Comparison of ENCODE assay signal across 23 mouse cellular contexts in the genomic region with DNA sequence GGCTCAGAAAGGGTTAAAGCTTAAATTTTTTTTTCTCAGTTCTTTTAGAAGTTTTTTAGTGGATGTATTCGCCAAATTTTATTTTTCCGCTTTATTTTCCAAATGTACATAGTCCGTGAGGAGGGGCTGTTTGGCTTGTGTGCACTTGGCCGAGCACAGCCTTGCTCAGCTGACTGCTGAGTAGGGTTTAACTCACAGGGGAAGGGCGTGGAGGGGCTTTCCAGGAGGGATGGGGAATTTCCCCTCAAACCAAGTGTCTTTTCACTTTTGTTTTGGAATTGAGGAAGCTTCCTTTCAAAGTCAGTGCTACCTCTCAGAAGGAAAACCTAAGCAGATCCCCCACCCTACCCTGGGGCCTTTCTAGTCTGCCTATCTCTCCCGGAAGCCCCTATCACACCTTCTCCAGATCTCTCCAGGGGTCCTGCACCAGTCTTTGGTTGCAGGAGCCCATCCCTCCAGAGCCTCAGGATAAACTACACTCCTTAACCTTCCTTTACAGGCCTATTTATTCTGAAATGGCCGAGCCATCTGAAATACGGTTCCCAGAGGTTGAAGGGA. TPM values are rescaled to one million over a fixed set of nuclear protein-coding genes. Genes with fewer than 3 reads are reported as not detected.
DNase-seq lines count a peak whose midpoint lies in the region; ATAC-seq and TF ChIP-seq lines count a peak whose summit lies in the region.
"Had no signal": no experiment of that assay in that cellular context is flagged by ENCODE, and none has a peak within 500 bp of the region (broad histone marks: within the 10 kb centered on the region; RNA-seq: fewer than 3 reads in every experiment).

No protein-coding gene starts in this region.

- H3K4me1 ChIP-seq in ES-E14 (ENCODE audit: control insufficient read depth in 2 of 2, insufficient read depth in 2 of 2, low read length in 2 of 2, poor library complexity in 1 of 2), result peaks cover 3 to 17% of the 10 kb centered on the region in 2 experiments; a peak in 3 of 4 replicates
- peaks cover 11% of the 10 kb centered on the region; the same call in 1 of the 2 replicates for H3K4me1 ChIP-seq in embryonic facial prominence, embryonic 14.5 days (ENCODE audit: control insufficient read depth, insufficient read depth, low read length)
- H3K4me1 ChIP-seq in kidney, embryonic 16.5 days (ENCODE audit: insufficient read depth, low read length), result no peaks in the 10 kb centered on the region
- peaks cover 3% of the 10 kb centered on the region; the same call in 1 of the 2 replicates for H3K4me1 ChIP-seq in cerebellum, adult 2 months (ENCODE audit: control insufficient read depth, insufficient read depth, low read length)
- H3K4me1 ChIP-seq: heart, embryonic 12.5 days; liver, embryonic 13.5 days; midbrain, embryonic 12.5 days had no signal

- H3K9ac ChIP-seq in ES-E14 (ENCODE audit: insufficient read depth, low read depth, low read length, poor library complexity, severe bottlenecking), result no peak overlapping the region
- H3K9ac ChIP-seq in embryonic facial prominence, embryonic 14.5 days (ENCODE audit: low read depth, low read length), result no peak overlapping the region
- H3K9ac ChIP-seq in kidney, embryonic 16.5 days (replicated peaks; ENCODE audit: low read length), result no peak overlapping the region
- H3K9ac ChIP-seq: forebrain, postnatal 0 days; heart, embryonic 12.5 days; hindbrain, embryonic 12.5 days; liver, embryonic 13.5 days; lung, embryonic 14.5 days; midbrain, embryonic 12.5 days; stomach, embryonic 15.5 days had no signal

- H3K27me3 ChIP-seq in embryonic facial prominence, embryonic 14.5 days (replicated peaks; ENCODE audit: control insufficient read depth, insufficient read depth, low read length), result no peaks in the 10 kb centered on the region
- H3K27me3 ChIP-seq in splenic B cell, adult 2 months (ENCODE audit: control insufficient read depth, insufficient read depth, low read length, poor library complexity, severe bottlenecking), result no peaks in the 10 kb centered on the region
- H3K27me3 ChIP-seq in kidney, embryonic 16.5 days (ENCODE audit: insufficient read depth, low read length), result no peaks in the 10 kb centered on the region
- H3K27me3 ChIP-seq in cerebellum, adult 2 months (ENCODE audit: control insufficient read depth, insufficient read depth, low read length), result no peaks in the 10 kb centered on the region
- H3K27me3 ChIP-seq: heart, embryonic 12.5 days; liver, embryonic 13.5 days; stomach, embryonic 15.5 days had no signal

- peak; percentile 45 to 57 for DNase-seq in spleen, postnatal 36 days (ENCODE audit: low spot score in 2 of 2)
- DNase-seq in spleen, postnatal 4 days (ENCODE audit: low spot score in 2 of 2), result no peak
- peak; percentile 96 for DNase-seq in ES-E14 (ENCODE audit: low read depth, low spot score)
- peak; percentile 50 for DNase-seq in embryonic facial prominence, embryonic 14.5 days (ENCODE audit: low spot score)
- DNase-seq in splenic B cell, adult 2 months (ENCODE audit: low read depth, low spot score), result peak; percentile 67
- DNase-seq in neural tube, embryonic 10.5 days (ENCODE audit: extremely low spot score, low spot score), result no peak
- no peak for DNase-seq in cerebellum, adult 2 months
- DNase-seq: adrenal gland, postnatal 25 days; cerebellum, adult 9-11 months; forebrain, postnatal 0 days; heart, postnatal 14 days; kidney, adult 11 months; liver, embryonic 13.5 days; lung, embryonic 14.5 days; thymus, adult 18-20 months had no signal

- no peaks in the 10 kb centered on the region for H3K9me3 ChIP-seq in ES-E14 (ENCODE audit: control insufficient read depth, insufficient read depth, low read depth, low read length)
- no peaks in the 10 kb centered on the region for H3K9me3 ChIP-seq in embryonic facial prominence, embryonic 14.5 days (ENCODE audit: control insufficient read depth, low read length)
- H3K9me3 ChIP-seq in kidney, embryonic 16.5 days (ENCODE audit: low read length), result no peaks in the 10 kb centered on the region
- H3K9me3 ChIP-seq: forebrain, embryonic 10.5 days; heart, embryonic 12.5 days; hindbrain, embryonic 12.5 days; liver, embryonic 13.5 days; midbrain, embryonic 12.5 days; stomach, embryonic 15.5 days had no signal

- no peak for TF ChIP-seq CTCF in cerebellum, adult 2 months (IDR thresholded peaks at IDR 0.05; ENCODE audit: borderline replicate concordance, insufficient read depth, low read depth, low read length)

- H3K27ac ChIP-seq in ES-E14 (ENCODE audit: insufficient read depth, low read depth, low read length, poor library complexity, severe bottlenecking), result peak overlapping the region; percentile 72; the same call in 1 of the 2 replicates
- H3K27ac ChIP-seq in embryonic facial prominence, embryonic 14.5 days (replicated peaks; ENCODE audit: low read depth, low read length), result no peak overlapping the region
- H3K27ac ChIP-seq in kidney, embryonic 16.5 days (ENCODE audit: low read length), result no peak overlapping the region
- H3K27ac ChIP-seq in cerebellum, adult 2 months (ENCODE audit: insufficient read depth, low read length), result no peak overlapping the region
- H3K27ac ChIP-seq: forebrain, embryonic 10.5 days; hindbrain, embryonic 12.5 days; left cerebral cortex, adult 2 months; liver, embryonic 13.5 days; midbrain, embryonic 12.5 days; stomach, embryonic 15.5 days had no signal

- H3K4me3 ChIP-seq in ES-E14 (ENCODE audit: insufficient read depth in 1 of 2, low read depth in 1 of 2, low read length in 2 of 2, poor library complexity in 1 of 2, severe bottlenecking in 1 of 2), result no peak overlapping the region
- no peak overlapping the region for H3K4me3 ChIP-seq in embryonic facial prominence, embryonic 14.5 days (ENCODE audit: low read depth, low read length)
- no peak overlapping the region for H3K4me3 ChIP-seq in kidney, embryonic 16.5 days (ENCODE audit: low read length)
- no peak overlapping the region for H3K4me3 ChIP-seq in cerebellum, adult 2 months (replicated peaks; ENCODE audit: insufficient read depth, low read depth, low read length)
- H3K4me3 ChIP-seq: forebrain, embryonic 10.5 days; heart, embryonic 12.5 days; hindbrain, embryonic 12.5 days; left cerebral cortex, adult 2 months; liver, embryonic 13.5 days; midbrain, embryonic 12.5 days; stomach, embryonic 15.5 days had no signal

- TF ChIP-seq POLR2A in cerebellum, adult 2 months (IDR thresholded peaks at IDR 0.05; ENCODE audit: borderline replicate concordance, insufficient read depth, low read length), result no peak

- no peak for ATAC-seq in embryonic facial prominence, embryonic 14.5 days (ENCODE audit: low read depth)
- ATAC-seq in kidney, embryonic 16.5 days (ENCODE audit: low FRiP score, low TSS enrichment), result no peak
- ATAC-seq: CD4-positive, CD25-positive, alpha-beta regulatory T cell, adult 4 months; forebrain, postnatal 0 days had no signal

- no peak overlapping the region for H3K4me2 ChIP-seq in embryonic facial prominence, embryonic 14.5 days (ENCODE audit: low read depth, low read length)
- no peak overlapping the region for H3K4me2 ChIP-seq in kidney, embryonic 16.5 days (replicated peaks; ENCODE audit: low read depth, low read length)
- H3K4me2 ChIP-seq: heart, embryonic 12.5 days; hindbrain, embryonic 12.5 days; liver, embryonic 13.5 days; lung, embryonic 14.5 days; midbrain, embryonic 12.5 days; stomach, embryonic 15.5 days had no signal

- WGBS in embryonic facial prominence, embryonic 14.5 days, result 45% methylated on average over 8 of the region's 8 CpGs
- WGBS in kidney, embryonic 16.5 days, result 50% methylated on average over 8 of the region's 8 CpGs
- 86% methylated on average over 8 of the region's 8 CpGs for WGBS in cerebellum, adult 2 months

- H3K36me3 ChIP-seq in ES-E14 (ENCODE audit: control insufficient read depth, insufficient read depth, low read length, poor library complexity, severe bottlenecking), result no peaks in the 10 kb centered on the region
- peaks cover 23% of the 10 kb centered on the region for H3K36me3 ChIP-seq in embryonic facial prominence, embryonic 14.5 days (ENCODE audit: control insufficient read depth, insufficient read depth, low read length)
- no peaks in the 10 kb centered on the region for H3K36me3 ChIP-seq in splenic B cell, adult 2 months (ENCODE audit: control insufficient read depth, insufficient read depth, low read length, poor library complexity, severe bottlenecking)
- no peaks in the 10 kb centered on the region for H3K36me3 ChIP-seq in kidney, embryonic 16.5 days (ENCODE audit: insufficient read depth, low read length)
- H3K36me3 ChIP-seq: forebrain, embryonic 10.5 days; heart, embryonic 12.5 days; liver, embryonic 13.5 days; midbrain, embryonic 12.5 days; stomach, embryonic 15.5 days had no signal

- in situ Hi-C loops in ES-E14 (cut with MboI; ENCODE audit: low sequenced_read_pairs in 2 of 2, unreplicated experiment in 2 of 2), result no loop called here

TF ChIP-seq in ES-E14, 5 proteins besides CTCF, POLR2A, EP300 and RAD21:
- TF ChIP-seq HCFC1 (IDR thresholded peaks at IDR 0.05; ENCODE audit: borderline replicate concordance, insufficient read depth, low read length) (no peak), ZC3H11A (IDR thresholded peaks at IDR 0.05; ENCODE audit: borderline replicate concordance, low read depth, low read length) (no peak), MAFK (IDR thresholded peaks at IDR 0.05; ENCODE audit: insufficient read depth, low read depth, low read length) (0 out of 2 replicates have a peak, but pooled peaks have one; percentile 6), ZNF384 (IDR thresholded peaks at IDR 0.05; ENCODE audit: low read depth, low read length) (no peak)
TF ChIP-seq in ES-E14: peak in this region for 1.

RNA-seq across cellular contexts. Expression of gene Nrp2, which starts 33.4 kb away (rescaled TPM):
- total RNA-seq in ES-E14 (2012; rRNA removed), result 14.4 and 19.0 TPM in 2 replicates
- 41.6 and 42.1 TPM in 2 replicates for polyA plus RNA-seq in embryonic facial prominence, embryonic 14.5 days (2014; fragmentation: Nextera tagmentation; extraction: Ambion mirVana)
- 10.2 and 11.2 TPM in 2 replicates for polyA plus RNA-seq in kidney, embryonic 16.5 days (2015; fragmentation: Nextera tagmentation; extraction: Ambion mirVana)
- 8.5 and 9.1 TPM in 2 replicates for polyA plus RNA-seq in cerebellum, adult 2 months (2012; rRNA removed)

Comparison
In these comparisons a context has a peak if more than half of its experiments do, and no peak if none do; other contexts are left out.
1. DNase-seq: peak in spleen, postnatal 36 days (2 of 2), ES-E14 (single experiment), embryonic facial prominence, embryonic 14.5 days (single experiment) and splenic B cell, adult 2 months (single experiment); none in spleen, postnatal 4 days (0 of 2), neural tube, embryonic 10.5 days (single experiment) and cerebellum, adult 2 months (0 of 2).